Mouse (Mus musculus): ENCODE data around the gene Gas2l1.

DNA sequence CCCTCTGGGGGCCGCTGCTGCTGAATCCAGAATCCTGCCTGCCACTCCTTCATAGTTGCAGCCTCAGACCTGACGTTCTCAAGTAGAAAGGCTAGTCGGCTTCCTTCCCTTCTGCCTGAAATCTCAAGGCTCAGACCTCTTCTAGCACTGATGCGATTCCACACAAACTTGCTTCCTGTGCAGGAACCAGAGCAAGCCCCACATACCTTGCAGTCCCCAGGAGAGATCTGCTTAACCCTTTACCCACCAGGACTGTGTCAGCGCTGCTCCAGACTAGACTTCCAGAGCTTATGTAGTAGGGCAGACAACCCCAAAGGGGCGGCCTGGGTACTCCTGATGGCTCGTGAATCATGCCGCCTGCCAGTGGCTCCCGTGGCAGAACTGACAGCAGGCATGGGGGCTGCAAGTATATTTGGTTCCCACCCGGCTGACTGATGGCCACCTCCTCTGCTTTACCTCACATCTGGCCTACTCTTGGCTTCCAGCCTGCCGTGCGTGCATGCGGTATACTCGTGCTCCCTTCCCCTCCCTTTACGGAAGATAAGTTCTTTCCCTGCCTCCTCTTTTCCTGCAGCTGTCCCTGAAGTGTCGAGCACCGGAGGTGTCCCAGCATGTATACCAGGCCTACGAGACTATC lies 23.9 kb downstream of the Gas2l1 start:
- no peak for TF ChIP-seq CTCF (IDR thresholded peaks at IDR 0.05; ENCODE audit: low read depth)
- no peak for TF ChIP-seq EP300 (IDR thresholded peaks at IDR 0.05; ENCODE audit: low read depth)
